Mouse (Mus musculus) kidney, embryonic 16.5 days (tissue): ENCODE results near the gene Txnrd2. TPM values are rescaled to one million over a fixed set of nuclear protein-coding genes. Genes with fewer than 3 reads are reported as not detected.
A peak's percentile ranks its signal among the peaks of the same experiment; 100 is the strongest.

Source experiments
- ATAC-seq: fragments of 200-750 bp; cut with Nextera tagmentation; 2 replicates; pipeline ENCODE4 v1.8.0; 2017; ENCODE audit warnings: moderate TSS enrichment; ENCODE audit not compliant: low FRiP score, low TSS enrichment
- H3K27ac ChIP-seq: fragments of 300-500 bp; sonication (generic); 2 replicates; pipeline ENCODE4 v1.5.1; 2014; ENCODE audit warnings: low read length
- H3K27me3 ChIP-seq: fragments of 300-500 bp; sonication (generic); 2 replicates; pipeline ENCODE4 v1.6.1; 2014; ENCODE audit warnings: low read length, control low read depth, mixed read lengths; ENCODE audit not compliant: insufficient read depth
- H3K36me3 ChIP-seq: fragments of 300-500 bp; sonication (generic); 2 replicates; pipeline ENCODE4 v1.6.1; 2014; ENCODE audit warnings: low read length, control low read depth, mixed read lengths; ENCODE audit not compliant: insufficient read depth
- H3K4me1 ChIP-seq: fragments of 300-500 bp; sonication (generic); 2 replicates; pipeline ENCODE4 v1.6.1; 2014; ENCODE audit warnings: low read length, control low read depth, mixed read lengths; ENCODE audit not compliant: insufficient read depth
- H3K4me2 ChIP-seq: fragments of 300-500 bp; sonication (generic); replicated peaks from 2 replicates; pipeline ENCODE4 v1.6.1; 2014; ENCODE audit warnings: low read depth, low read length
- H3K4me3 ChIP-seq: fragments of 300-500 bp; sonication (generic); 2 replicates; pipeline ENCODE4 v1.5.1; 2014; ENCODE audit warnings: mild to moderate bottlenecking, low read length
- H3K9ac ChIP-seq: fragments of 300-500 bp; sonication (generic); replicated peaks from 2 replicates; pipeline ENCODE4 v1.6.1; 2014; ENCODE audit warnings: low read length
- H3K9me3 ChIP-seq: fragments of 300-500 bp; sonication (generic); 2 replicates; pipeline ENCODE4 v1.6.1; 2016; ENCODE audit warnings: low read length, control low read depth
- WGBS: fragments of 180-500 bp; shearing (Covaris S2); extraction: QIAGEN DNeasy Blood & Tissue Kit; methylation state at CpG from one replicate; pipeline ENCODE4 v1.1.7; 2014; 5-methylcytosine and 5-hydroxymethylcytosine counted together
- polyA plus RNA-seq: library from polyadenylated mRNA; unstranded; fragments of >200 nt; fragmentation: Nextera tagmentation; extraction: Ambion mirVana; gene quantifications from 2 replicates; pipeline ENCODE4 v1.2.1, GENCODE M21; 2015

Txnrd2 gene
- polyA plus RNA-seq, 1 experiment from 2014 or later = 35.2 TPM

DNA sequence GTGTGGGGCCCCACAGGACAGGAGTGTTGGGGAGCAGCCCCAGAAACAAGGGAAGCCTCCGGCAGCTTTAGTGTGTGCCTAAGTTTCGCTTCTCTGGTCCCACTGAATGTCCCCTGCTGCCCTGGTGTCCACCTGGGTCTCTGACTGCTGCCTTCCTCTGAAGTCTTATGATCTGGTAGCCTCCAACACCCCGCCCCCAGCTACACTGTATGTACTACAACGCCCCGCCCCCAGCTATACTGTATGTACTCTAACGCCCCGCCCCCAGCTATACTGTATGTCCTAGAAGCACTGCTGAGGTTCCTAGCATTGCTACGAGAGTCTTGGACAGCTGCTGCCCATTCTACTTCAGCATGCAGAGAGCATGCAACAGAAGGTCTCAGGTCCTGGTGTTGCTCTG, 46.8 kb downstream of the Txnrd2 start:
- H3K36me3 ChIP-seq = peaks cover 14% of the 10 kb centered on the region
- no peak for ATAC-seq
- WGBS = 88% methylated on average over 8 of the region's 8 CpGs
- H3K4me1 ChIP-seq = no peaks in the 10 kb centered on the region
- no peak overlapping the region for H3K9ac ChIP-seq
- H3K27me3 ChIP-seq = no peaks in the 10 kb centered on the region
- H3K4me2 ChIP-seq = no peak overlapping the region
- H3K9me3 ChIP-seq = no peaks in the 10 kb centered on the region
- H3K27ac ChIP-seq = no peak overlapping the region
- H3K4me3 ChIP-seq = no peak overlapping the region

DNA sequence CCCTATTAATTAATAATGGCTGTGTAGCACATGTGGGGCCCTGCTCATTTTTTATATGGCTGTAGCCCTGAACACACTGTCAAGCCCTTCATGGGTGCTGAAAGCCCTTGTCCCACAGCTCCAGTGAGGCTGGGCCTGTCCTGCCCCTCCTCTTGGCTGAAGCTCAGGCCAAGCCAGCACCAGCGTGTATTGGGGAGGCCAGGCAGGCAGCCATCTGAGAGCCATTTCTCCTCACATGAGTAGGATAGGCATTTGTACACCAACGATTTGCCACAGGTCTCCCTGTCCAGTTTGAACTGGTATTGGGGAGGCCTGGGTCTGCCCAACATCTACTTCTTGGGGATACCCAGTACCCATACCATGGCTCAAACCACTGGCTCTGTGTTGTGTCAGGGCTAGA, 47.8 kb downstream of the Txnrd2 start:
- Histone ChIP-seq H3K27me3 (no peaks in the 10 kb centered on the region), H3K27ac (no peak overlapping the region), H3K4me2 (no peak overlapping the region), H3K4me1 (0 out of 2 replicates have a peak, but pooled peaks cover 2% of the 10 kb centered on the region), H3K9ac (no peak overlapping the region), H3K9me3 (no peaks in the 10 kb centered on the region), H3K36me3 (peaks cover 15% of the 10 kb centered on the region), H3K4me3 (no peak overlapping the region)
- no peak for ATAC-seq
- WGBS = 66% methylated on average over 2 of the region's 2 CpGs

DNA sequence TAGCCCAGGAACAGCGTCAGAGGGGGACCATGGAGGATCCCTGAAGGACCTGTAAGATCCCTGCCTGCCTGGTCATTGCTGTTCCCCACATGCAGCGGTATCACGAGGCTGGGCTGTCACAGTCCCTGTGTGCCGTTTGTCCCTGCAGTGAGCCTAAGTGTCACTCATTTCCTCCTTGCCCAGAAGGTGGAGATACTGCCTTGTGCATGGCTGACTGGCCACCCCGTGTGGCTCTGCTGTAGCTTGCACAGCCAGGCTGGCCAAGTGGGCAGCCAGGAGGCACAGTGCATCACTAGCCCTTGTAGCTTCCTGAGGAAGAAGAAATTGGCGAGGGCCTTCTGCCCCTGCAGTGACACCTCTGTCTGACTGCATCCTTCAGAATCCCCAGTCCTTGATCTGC, 51.8 kb downstream of the Txnrd2 start:
- no peak overlapping the region for H3K4me3 ChIP-seq
- no peaks in the 10 kb centered on the region for H3K27me3 ChIP-seq
- no peak; the same call in 1 of the 2 replicates for ATAC-seq
- no peaks in the 10 kb centered on the region for H3K9me3 ChIP-seq
- peaks cover 5% of the 10 kb centered on the region; the same call in 1 of the 2 replicates for H3K36me3 ChIP-seq
- peaks cover 13% of the 10 kb centered on the region for H3K4me1 ChIP-seq
- no peak overlapping the region for H3K4me2 ChIP-seq
- no peak overlapping the region for H3K9ac ChIP-seq
- 62% methylated on average over 6 of the region's 6 CpGs for WGBS
- no peak overlapping the region for H3K27ac ChIP-seq

DNA sequence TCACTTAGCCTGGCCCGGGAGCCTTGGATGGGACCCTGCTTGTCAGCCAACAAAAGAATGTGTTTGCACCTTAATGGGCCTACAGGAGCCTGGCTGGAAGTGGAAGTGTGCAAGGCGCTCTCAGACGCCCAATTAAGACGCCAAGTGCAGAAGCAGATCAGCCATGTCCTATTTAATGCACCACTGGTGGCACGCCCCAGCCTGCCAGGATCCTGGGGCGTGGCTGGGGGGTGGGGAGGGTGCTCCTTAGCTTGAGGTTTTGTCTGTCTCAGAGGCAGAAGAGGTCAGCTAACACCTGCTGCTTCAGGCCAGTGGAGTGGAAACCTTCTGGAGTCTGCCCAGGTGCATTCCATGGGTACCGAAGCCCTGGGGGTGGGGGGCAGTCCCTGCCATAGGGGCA, 53.5 kb downstream of the Txnrd2 start:
- H3K4me3 ChIP-seq = no peak overlapping the region
- peak overlapping the region; percentile 17; the same call in 1 of the 2 replicates for H3K9ac ChIP-seq
- H3K9me3 ChIP-seq = no peaks in the 10 kb centered on the region
- H3K4me1 ChIP-seq = peaks cover 17% of the 10 kb centered on the region
- H3K27ac ChIP-seq = no peak overlapping the region
- H3K4me2 ChIP-seq = no peak overlapping the region
- ATAC-seq = peak; percentile 60
- 44% methylated on average over 7 of the region's 7 CpGs for WGBS
- H3K36me3 ChIP-seq = peaks cover 5% of the 10 kb centered on the region; the same call in 1 of the 2 replicates
- H3K27me3 ChIP-seq = no peaks in the 10 kb centered on the region

DNA sequence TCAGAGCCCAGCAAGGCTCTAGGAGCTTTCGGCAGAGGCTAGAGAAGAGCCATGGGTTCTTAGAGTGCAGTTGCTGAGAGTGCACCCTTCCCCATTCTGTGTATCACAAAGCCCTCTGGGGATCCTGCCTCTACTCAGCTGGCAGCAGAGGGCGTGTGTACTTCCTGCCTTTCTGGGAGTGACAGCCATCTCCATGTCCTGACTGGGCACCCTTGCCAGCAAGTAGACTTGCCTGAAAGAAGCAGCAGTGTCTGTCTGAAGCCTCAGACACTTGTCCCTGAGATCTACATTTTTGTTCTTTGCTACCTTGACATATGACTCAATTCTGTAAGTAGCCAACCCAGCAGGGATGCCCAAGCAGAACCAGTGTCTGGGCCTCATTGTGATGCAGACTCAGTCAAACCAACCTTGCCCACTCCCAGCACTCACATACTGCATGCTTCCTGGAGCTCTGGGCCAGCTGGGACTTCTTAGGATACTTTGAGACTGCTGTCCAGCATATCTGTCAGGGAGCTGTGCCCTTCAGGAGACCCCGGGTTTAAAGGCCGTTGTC, 54.8 kb downstream of the Txnrd2 start:
- no peak; the same call in 1 of the 2 replicates for ATAC-seq
- Histone ChIP-seq H3K27ac (no peak overlapping the region), H3K4me3 (no peak overlapping the region), H3K4me1 (peaks cover 17% of the 10 kb centered on the region), H3K4me2 (no peak overlapping the region), H3K9ac (no peak overlapping the region), H3K36me3 (peaks cover 5% of the 10 kb centered on the region; the same call in 1 of the 2 replicates), H3K27me3 (no peaks in the 10 kb centered on the region), H3K9me3 (no peaks in the 10 kb centered on the region)
- 74% methylated on average over 4 of the region's 4 CpGs for WGBS

DNA sequence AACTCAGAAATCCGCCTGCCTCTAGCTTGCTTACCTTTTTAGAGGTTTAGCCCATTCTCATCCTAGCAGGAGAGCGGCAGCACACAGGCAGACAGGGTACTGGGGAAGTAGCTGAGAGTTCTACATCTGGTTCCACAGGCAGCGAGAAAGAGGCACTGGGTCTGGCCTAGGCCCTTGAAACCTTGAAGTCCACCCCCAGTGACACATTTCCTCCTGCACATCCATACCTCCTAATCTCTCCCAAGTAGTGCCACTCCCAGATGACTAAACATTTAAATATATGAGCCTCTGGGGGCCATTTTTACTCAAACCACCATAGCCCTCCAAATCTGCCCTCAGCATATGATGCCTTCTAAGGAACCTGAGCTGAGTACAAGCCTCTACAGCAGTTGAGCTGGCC, 56.2 kb downstream of the Txnrd2 start:
- Histone ChIP-seq H3K9me3 (no peaks in the 10 kb centered on the region), H3K4me2 (no peak overlapping the region), H3K4me1 (peaks cover 17% of the 10 kb centered on the region), H3K36me3 (peaks cover 8% of the 10 kb centered on the region; the same call in 1 of the 2 replicates), H3K4me3 (no peak overlapping the region), H3K27me3 (no peaks in the 10 kb centered on the region), H3K27ac (no peak overlapping the region), H3K9ac (no peak overlapping the region)
- ATAC-seq = no peak
- WGBS = 94% methylated on average over 3 of the region's 3 CpGs

DNA sequence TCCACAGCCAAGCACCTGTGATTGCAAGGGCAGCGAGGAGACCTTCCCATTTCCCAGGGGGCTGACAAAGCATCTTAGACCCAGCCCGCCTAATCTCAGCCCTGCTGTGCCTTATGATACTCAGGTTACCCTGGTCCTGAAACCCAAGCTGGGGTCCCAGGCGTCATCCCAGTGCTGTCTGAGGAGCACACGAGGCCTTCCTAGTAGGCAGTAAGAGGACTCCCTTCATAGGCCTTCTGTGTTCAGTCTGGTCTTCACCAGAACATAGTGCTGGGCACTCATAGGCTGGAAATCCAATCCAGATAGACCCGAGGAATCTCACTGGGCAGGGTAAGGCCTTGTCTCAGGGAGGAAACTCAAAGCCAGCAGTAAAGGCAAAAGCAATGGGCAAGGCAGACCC, 57.7 kb downstream of the Txnrd2 start:
- ATAC-seq = no peak

DNA sequence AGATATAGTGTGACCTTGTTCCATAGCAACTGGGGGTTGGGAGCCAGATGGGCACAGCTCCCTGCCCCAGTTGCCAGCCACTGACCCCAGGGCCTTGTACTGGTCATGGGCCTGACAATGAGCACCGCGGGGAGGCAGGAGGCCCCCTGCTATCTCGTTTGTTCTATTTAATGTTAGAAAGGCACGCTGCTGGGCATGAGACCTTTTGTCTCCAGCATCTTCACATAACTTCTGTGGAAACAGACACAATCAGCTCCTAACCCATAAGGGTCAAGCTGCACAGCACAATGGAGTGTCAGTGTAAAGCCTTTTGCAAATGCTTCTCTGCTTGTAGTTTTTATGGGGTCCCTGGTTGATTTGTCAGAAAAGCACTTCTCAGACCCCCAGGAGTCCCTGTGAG, 58.2 kb downstream of the Txnrd2 start:
- Histone ChIP-seq H3K36me3 (0 out of 2 replicates have a peak, but pooled peaks cover 3% of the 10 kb centered on the region), H3K27me3 (no peaks in the 10 kb centered on the region), H3K4me2 (no peak overlapping the region), H3K4me1 (peaks cover 12% of the 10 kb centered on the region), H3K9me3 (no peaks in the 10 kb centered on the region), H3K27ac (no peak overlapping the region), H3K4me3 (no peak overlapping the region), H3K9ac (no peak overlapping the region)
- no peak for ATAC-seq
- 43% methylated on average over 4 of the region's 4 CpGs for whole genome bisulfite sequencing

More for the DNA sequence above, 57.7 kb downstream of the Txnrd2 start:
- H3K4me2 ChIP-seq = no peak overlapping the region
- no peak overlapping the region for H3K27ac ChIP-seq
- H3K36me3 ChIP-seq = 0 out of 2 replicates have a peak, but pooled peaks cover 3% of the 10 kb centered on the region
- H3K9me3 ChIP-seq = no peaks in the 10 kb centered on the region
- no peak overlapping the region for H3K9ac ChIP-seq
- WGBS = 57% methylated on average over 5 of the region's 5 CpGs
- H3K4me3 ChIP-seq = no peak overlapping the region
- peaks cover 17% of the 10 kb centered on the region for H3K4me1 ChIP-seq
- no peaks in the 10 kb centered on the region for H3K27me3 ChIP-seq

DNA sequence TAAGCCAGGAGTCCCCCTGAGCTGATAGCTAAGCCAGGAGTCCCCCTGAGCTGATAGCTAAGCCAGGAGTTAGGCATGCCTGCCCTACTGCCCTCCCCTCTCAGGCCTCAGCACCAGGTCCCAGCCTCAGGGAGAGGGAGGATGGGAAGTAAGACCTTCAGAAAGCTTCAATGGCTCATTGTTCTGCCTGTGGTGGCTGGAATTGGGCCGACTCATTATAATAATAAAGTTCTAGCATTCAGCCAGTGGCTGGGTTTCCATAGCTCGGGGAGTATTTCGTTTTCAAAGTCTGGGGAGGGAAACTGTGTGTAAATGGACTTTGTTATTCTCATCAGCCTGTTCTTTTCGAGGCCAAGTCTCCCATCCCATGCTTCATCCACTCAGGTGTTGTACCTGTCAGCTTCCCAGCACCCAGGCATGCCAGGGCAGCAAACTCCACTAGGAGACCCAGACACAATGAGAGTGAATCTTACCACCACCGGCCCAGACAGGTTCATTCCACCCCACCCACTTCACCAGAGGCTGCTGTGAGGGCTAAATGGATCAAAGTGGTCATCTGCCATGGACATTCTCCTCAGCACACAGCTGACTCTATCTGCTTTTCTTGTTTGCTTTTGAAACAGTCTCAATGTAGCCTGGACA, 58.7 kb downstream of the Txnrd2 start:
- ATAC-seq = no peak
- Histone ChIP-seq H3K9ac (no peak overlapping the region), H3K4me3 (no peak overlapping the region), H3K36me3 (0 out of 2 replicates have a peak, but pooled peaks cover 3% of the 10 kb centered on the region), H3K4me2 (no peak overlapping the region), H3K4me1 (peaks cover 6% of the 10 kb centered on the region; the same call in 1 of the 2 replicates), H3K27ac (no peak overlapping the region), H3K27me3 (no peaks in the 10 kb centered on the region), H3K9me3 (no peaks in the 10 kb centered on the region)
- 64% methylated on average over 5 of the region's 5 CpGs for WGBS

DNA sequence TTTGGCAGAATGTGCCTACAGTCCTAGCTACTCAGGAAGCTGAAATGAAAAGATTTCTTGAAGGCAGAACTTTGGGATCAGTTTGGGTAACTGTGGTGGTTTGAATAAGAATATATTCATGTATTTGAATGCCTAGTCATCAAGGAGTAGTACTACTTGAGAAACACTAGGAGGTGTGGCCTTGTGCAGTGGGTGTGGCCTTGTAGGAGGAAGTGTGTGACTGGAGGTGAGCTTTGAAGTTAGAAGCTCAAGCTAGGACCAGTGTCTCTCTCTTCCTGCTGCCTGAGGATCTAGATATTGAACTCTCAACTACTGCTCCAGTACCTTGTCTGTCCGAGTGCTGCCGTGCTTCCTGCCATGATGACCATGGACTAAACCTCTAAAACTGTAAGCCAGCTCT, 59.9 kb downstream of the Txnrd2 start:
- H3K36me3 ChIP-seq = 0 out of 2 replicates have a peak, but pooled peaks cover 3% of the 10 kb centered on the region
- 94% methylated on average over 2 of the region's 2 CpGs for WGBS
- 0 out of 2 replicates have a peak, but pooled peaks cover 4% of the 10 kb centered on the region for H3K4me1 ChIP-seq
- H3K4me3 ChIP-seq = no peak overlapping the region
- no peak overlapping the region for H3K4me2 ChIP-seq
- H3K27me3 ChIP-seq = no peaks in the 10 kb centered on the region
- no peaks in the 10 kb centered on the region for H3K9me3 ChIP-seq
- H3K9ac ChIP-seq = no peak overlapping the region
- no peak overlapping the region for H3K27ac ChIP-seq
- no peak for ATAC-seq
